Mouse (Mus musculus) CH12.LX (cell line): Measurements from ENCODE around the gene Rbfox1. TPM values are rescaled to one million over a fixed set of nuclear protein-coding genes. Genes with fewer than 3 reads are reported as not detected.

Source experiments
- DNase-seq: peaks from one replicate; pipeline ENCODE4 v3.0.0-alpha.2; 2013; ENCODE audit errors: extremely low read depth
- H3K27ac ChIP-seq: 2 replicates; pipeline ENCODE4 v1.5.1; 2012; ENCODE audit warnings: low read depth, mild to moderate bottlenecking, control low read depth, moderate library complexity; ENCODE audit not compliant: insufficient read depth
- H3K27me3 ChIP-seq: replicated peaks from 2 replicates; pipeline ENCODE3; 2012; ENCODE audit warnings: inconsistent platforms
- H3K36me3 ChIP-seq, 2 experiments: replicated peaks in 1 of 2; 2 replicates each; pipeline versions ENCODE3 to v1.6.1; 2012; ENCODE audit warnings: inconsistent platforms in 1 of 2, low read length in 1 of 2, mild to moderate bottlenecking in 1 of 2, mixed read lengths in 1 of 2, moderate library complexity in 1 of 2; ENCODE audit not compliant: control insufficient read depth in 1 of 2, insufficient read depth in 1 of 2
- H3K4me1 ChIP-seq, 2 experiments: 2 replicates each; pipeline ENCODE4 v1.6.1; 2012; ENCODE audit warnings: inconsistent platforms in 1 of 2, moderate library complexity in 1 of 2; ENCODE audit not compliant: insufficient read depth in 2 of 2, control insufficient read depth in 1 of 2
- H3K4me2 ChIP-seq: 2 replicates; pipeline ENCODE4 v1.6.1; 2012; ENCODE audit warnings: low read depth, mild to moderate bottlenecking, control low read depth; ENCODE audit not compliant: poor library complexity, insufficient read depth, severe bottlenecking
- H3K4me3 ChIP-seq, 3 experiments: fragments of 150-350 bp in 1 of 3; sonication (generic) in 1 of 3; replicated peaks in 1 of 3; 2 replicates each; pipeline versions ENCODE3 to v1.5.1; 2011 to 2012; ENCODE audit warnings: low read depth in 2 of 3, low read length in 2 of 3, mild to moderate bottlenecking in 2 of 3, moderate library complexity in 2 of 3, control low read depth in 1 of 3, improper control_type of control experiment in 1 of 3, inconsistent platforms in 1 of 3, mixed read lengths in 1 of 3; ENCODE audit not compliant: poor library complexity in 1 of 3
- H3K79me2 ChIP-seq: replicated peaks from 2 replicates; pipeline ENCODE4 v1.6.1; 2012; ENCODE audit warnings: mild to moderate bottlenecking, moderate library complexity; ENCODE audit not compliant: control insufficient read depth, poor library complexity, insufficient read depth, severe bottlenecking; ENCODE audit errors: extremely low read depth
- H3K9ac ChIP-seq: 2 replicates; pipeline ENCODE4 v1.6.1; 2012; ENCODE audit warnings: low read depth, mild to moderate bottlenecking, control low read depth, moderate library complexity; ENCODE audit not compliant: insufficient read depth
- H3K9me3 ChIP-seq: replicated peaks from 2 replicates; pipeline ENCODE3; 2012; ENCODE audit warnings: low read length, inconsistent platforms, mixed read lengths
- CTCF ChIP-seq, 2 experiments: IDR thresholded peaks in 1 of 2; conservative IDR thresholded peaks in 1 of 2; 2 replicates each; pipeline ENCODE4 v1.5.1; 2011 to 2012; ENCODE audit warnings: low read depth in 2 of 2, low read length in 2 of 2, improper control_type of control experiment in 1 of 2, inconsistent platforms in 1 of 2, mild to moderate bottlenecking in 1 of 2, moderate library complexity in 1 of 2
- E2F4 ChIP-seq: IDR thresholded peaks from 2 replicates; pipeline ENCODE4 v1.6.1; 2011; ENCODE audit warnings: low read depth, low read length, improper control_type of control experiment; ENCODE audit not compliant: insufficient replicate concordance
- ELF1 ChIP-seq: IDR thresholded peaks from 2 replicates; pipeline ENCODE4 v1.6.1; 2014; ENCODE audit warnings: low read depth, mild to moderate bottlenecking, inconsistent platforms, low read length, improper control_type of control experiment
- EP300 ChIP-seq: IDR thresholded peaks from 2 replicates; pipeline ENCODE4 v1.6.1; 2011; ENCODE audit warnings: low read length, improper control_type of control experiment
- ETS1 ChIP-seq: conservative IDR thresholded peaks from 2 replicates; pipeline ENCODE4 v1.6.1; 2012; ENCODE audit warnings: low read depth, mild to moderate bottlenecking, inconsistent platforms, low read length, improper control_type of control experiment, moderate library complexity
- JUN ChIP-seq: IDR thresholded peaks from 2 replicates; pipeline ENCODE4 v1.6.1; 2011; ENCODE audit warnings: low read depth, mild to moderate bottlenecking, low read length, improper control_type of control experiment, moderate library complexity; ENCODE audit not compliant: insufficient read depth
- JUND ChIP-seq: conservative IDR thresholded peaks from 2 replicates; pipeline ENCODE4 v1.6.1; 2011; ENCODE audit warnings: low read depth, low read length, improper control_type of control experiment
- MAZ ChIP-seq: IDR thresholded peaks from 2 replicates; pipeline ENCODE4 v1.6.1; 2012; ENCODE audit warnings: low read depth, mild to moderate bottlenecking, inconsistent platforms, low read length, improper control_type of control experiment, moderate library complexity
- NELFE ChIP-seq: IDR thresholded peaks from 2 replicates; pipeline ENCODE4 v1.6.1; 2011; ENCODE audit warnings: low read depth, low read length, improper control_type of control experiment
- PAX5 ChIP-seq: IDR thresholded peaks from 2 replicates; pipeline ENCODE4 v1.6.1; 2012; ENCODE audit warnings: low read length, inconsistent platforms, mixed read lengths
- POLR2A ChIP-seq: IDR thresholded peaks from 2 replicates; pipeline ENCODE4 v1.6.1; 2011; ENCODE audit warnings: low read depth, mild to moderate bottlenecking, improper control_type of control experiment, low read length
- RAD21 ChIP-seq: IDR thresholded peaks from 2 replicates; pipeline ENCODE4 v1.6.1; 2011; ENCODE audit warnings: low read depth, mild to moderate bottlenecking, low read length, improper control_type of control experiment, moderate library complexity
- RCOR1 ChIP-seq: conservative IDR thresholded peaks from 2 replicates; pipeline ENCODE4 v1.6.1; 2012; ENCODE audit warnings: low read depth, mild to moderate bottlenecking, inconsistent platforms, low read length, improper control_type of control experiment
- SMC3 ChIP-seq: IDR thresholded peaks from 2 replicates; pipeline ENCODE4 v1.6.1; 2011; ENCODE audit warnings: low read depth, low read length, improper control_type of control experiment
- USF1 ChIP-seq: IDR thresholded peaks from 2 replicates; pipeline ENCODE4 v1.6.1; 2014; ENCODE audit warnings: low read depth, mild to moderate bottlenecking, inconsistent platforms, low read length, improper control_type of control experiment
- USF2 ChIP-seq: conservative IDR thresholded peaks from 2 replicates; pipeline ENCODE4 v1.6.1; 2011; ENCODE audit warnings: low read depth, low read length, improper control_type of control experiment
- ZC3H11A ChIP-seq: IDR thresholded peaks from 2 replicates; pipeline ENCODE4 v1.6.1; 2012; ENCODE audit warnings: low read depth, mild to moderate bottlenecking, inconsistent platforms, low read length, improper control_type of control experiment
- ZKSCAN1 ChIP-seq: IDR thresholded peaks from 2 replicates; pipeline ENCODE4 v1.6.1; 2012; ENCODE audit warnings: low read depth, inconsistent platforms, low read length, improper control_type of control experiment, borderline replicate concordance
- dilution Hi-C: fragments of 300-500 bp; cut with MboI; formaldehyde crosslinking; loops from 2 replicates; pipeline ENCODE4 v1.14.3; 2020; ENCODE audit warnings: low sequenced_read_pairs; ENCODE audit not compliant: extremely low pct_unique_long_range_greater_than_20kb, extremely low pct_ligation_motif_present
- in situ Hi-C: fragments of 300-500 bp; cut with MboI; formaldehyde crosslinking; loops from 3 replicates; pipeline ENCODE4 v1.14.3; 2019; ENCODE audit warnings: low sequenced_read_pairs, low pct_ligation_motif_present, low pct_unique_long_range_greater_than_20kb, mixed read lengths
- polyA plus RNA-seq: library from polyadenylated mRNA; unstranded; fragments of >175 nt; gene quantifications from 2 replicates; pipeline ENCODE4 v1.2.1, GENCODE M21; 2012; ENCODE audit warnings: low read depth; ENCODE audit not compliant: insufficient read length
- total RNA-seq, 2 experiments: library from RNA; depleted of rRNA; stranded (reverse); fragments of 300-350 nt in 1 of 2; fragments of >200 nt in 1 of 2; gene quantifications; 2 replicates each; pipeline ENCODE4 v1.2.3; 2012 to 2014

Rbfox1 gene
- total and polyA plus RNA-seq, 3 experiments: not detected

GRCm38 (mm10) chr16:6084701-6085365 lies 199.7 kb downstream of the Rbfox1 start:
- no peak for TF ChIP-seq POLR2A
- no peak for TF ChIP-seq NELFE
- no peak for TF ChIP-seq RAD21
- no peak for TF ChIP-seq SMC3
- TF ChIP-seq USF1: no peak
- no peak for TF ChIP-seq CTCF (conservative IDR thresholded peaks at IDR 0.05 in 1 of 2, IDR thresholded peaks at IDR 0.05 in 1 of 2; ENCODE audit: low read depth in 2 of 2, low read length in 2 of 2)
- no peak for TF ChIP-seq ELF1
- no peak for TF ChIP-seq ZKSCAN1
- TF ChIP-seq RCOR1: no peak
- no peak for TF ChIP-seq ZC3H11A
- TF ChIP-seq MAZ: no peak
- TF ChIP-seq JUN: no peak
- no peak for TF ChIP-seq EP300
- no peak for TF ChIP-seq E2F4
- no peak for TF ChIP-seq PAX5
- H3K79me2 ChIP-seq: no peaks in the 10 kb centered on the region
- no peaks in the 10 kb centered on the region for H3K36me3 ChIP-seq
- no peak for DNase-seq
- H3K4me2 ChIP-seq: no peak overlapping the region
- H3K4me1 ChIP-seq: no peaks in the 10 kb centered on the region
- no peak overlapping the region for H3K4me3 ChIP-seq
- peaks cover 52% of the 10 kb centered on the region for H3K9me3 ChIP-seq
- H3K27ac ChIP-seq: no peak overlapping the region
- H3K9ac ChIP-seq: no peak overlapping the region
- in situ Hi-C loops: no loop called here
- H3K27me3 ChIP-seq: no peaks in the 10 kb centered on the region
- dilution Hi-C loops: no loop called here

GRCm38 (mm10) chr16:6086200-6086599 lies 201.0 kb downstream of the Rbfox1 start:
- no peak overlapping the region for H3K4me3 ChIP-seq
- H3K36me3 ChIP-seq: no peaks in the 10 kb centered on the region
- in situ Hi-C loops: no loop called here
- no peaks in the 10 kb centered on the region for H3K27me3 ChIP-seq
- no peak overlapping the region for H3K27ac ChIP-seq
- dilution Hi-C loops: no loop called here
- no peak for DNase-seq
- no peaks in the 10 kb centered on the region for H3K4me1 ChIP-seq
- H3K4me2 ChIP-seq: no peak overlapping the region
- peaks cover 54% of the 10 kb centered on the region for H3K9me3 ChIP-seq
- no peaks in the 10 kb centered on the region for H3K79me2 ChIP-seq
- H3K9ac ChIP-seq: no peak overlapping the region
- TF ChIP-seq NELFE: no peak
- TF ChIP-seq MAZ: no peak
- TF ChIP-seq CTCF (conservative IDR thresholded peaks at IDR 0.05 in 1 of 2, IDR thresholded peaks at IDR 0.05 in 1 of 2; ENCODE audit: low read depth in 2 of 2, low read length in 2 of 2): no peak
- TF ChIP-seq ETS1: no peak
- no peak for TF ChIP-seq RAD21
- no peak for TF ChIP-seq USF2
- no peak for TF ChIP-seq JUND
